Mouse (Mus musculus): ENCODE measurements around the gene Zbtb7a.
"Not testable (repeated sequence)": the region's sequence is repeated elsewhere in the genome, so short reads cannot be mapped to it uniquely, and the experiment has no call there.

The Zbtb7a gene

DNA sequence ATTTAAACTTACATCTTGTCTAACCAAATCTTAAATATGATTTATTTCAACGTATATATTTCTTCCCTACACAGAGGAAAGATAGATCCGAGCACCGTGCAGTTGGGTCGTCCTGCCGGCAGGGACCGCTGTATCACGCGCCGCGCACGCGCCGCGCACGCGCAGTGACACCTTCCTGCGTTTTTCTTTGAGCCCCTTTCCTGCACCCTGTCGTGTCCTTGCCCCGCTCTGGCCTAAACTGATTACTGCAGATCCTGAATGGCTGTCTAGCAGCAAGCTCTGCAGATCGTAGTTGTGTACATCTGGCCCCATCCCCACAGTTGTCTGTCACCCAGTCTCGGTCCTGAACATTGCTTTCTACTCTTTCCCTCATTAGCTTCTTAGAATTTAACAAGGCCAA lies 38.1 kb downstream of the Zbtb7a start:
- peak; percentile 84 for DNase-seq

DNA sequence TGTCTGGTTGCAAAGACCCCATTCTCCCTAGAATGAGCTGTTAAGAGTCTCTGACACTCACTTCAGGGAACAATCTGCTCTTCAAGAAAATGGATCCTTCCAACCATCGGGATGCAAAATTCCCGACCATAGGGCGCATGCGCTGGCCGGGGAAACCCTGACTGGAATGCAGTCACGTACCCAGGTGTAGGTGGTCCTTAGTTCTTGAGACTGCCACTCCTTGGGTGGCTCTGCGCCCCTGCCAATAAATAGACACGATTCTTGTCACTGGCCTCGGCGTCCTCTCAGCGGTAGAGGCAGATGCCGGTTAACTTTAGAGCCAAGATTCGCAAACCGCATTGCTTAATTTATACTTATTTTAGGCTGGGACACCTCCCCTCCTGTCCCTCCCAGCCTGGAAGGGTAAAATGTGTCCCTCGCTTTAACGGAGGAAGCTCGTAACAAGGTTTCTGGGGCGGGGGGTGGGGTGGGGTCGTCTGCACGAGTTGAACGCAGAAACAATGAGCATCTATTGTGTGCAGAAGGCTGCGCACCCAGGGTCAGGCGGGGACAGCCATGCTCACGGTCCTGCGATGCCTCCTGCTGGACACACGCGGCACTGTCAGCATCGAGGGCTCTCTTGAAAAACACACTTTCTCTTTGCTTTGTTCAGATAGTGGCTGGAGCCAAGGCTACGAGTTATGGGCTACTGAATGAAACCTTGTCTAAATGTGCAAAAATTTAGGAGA lies 39.8 kb downstream of the Zbtb7a start:
- peak; percentile 92 for DNase-seq

DNA sequence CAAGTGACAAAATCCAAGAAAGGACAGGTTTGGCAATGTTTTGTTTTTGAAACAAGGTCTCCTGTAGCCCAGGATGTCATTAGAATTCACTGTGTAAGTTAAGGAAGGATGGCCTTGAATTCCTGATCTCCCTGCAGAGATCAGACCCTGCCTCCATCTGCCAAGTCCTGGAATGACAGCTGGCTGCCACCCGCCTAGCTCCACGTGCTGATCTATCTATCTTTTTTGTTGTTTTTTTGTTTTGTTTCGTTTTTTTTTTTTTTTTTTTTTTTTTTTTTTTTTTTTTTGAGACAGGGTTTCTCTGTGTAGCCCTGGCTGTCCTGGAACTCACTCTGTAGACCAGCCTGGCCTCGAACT lies 40.3 kb downstream of the Zbtb7a start:
- DNase-seq, result not testable (repeated sequence)

DNA sequence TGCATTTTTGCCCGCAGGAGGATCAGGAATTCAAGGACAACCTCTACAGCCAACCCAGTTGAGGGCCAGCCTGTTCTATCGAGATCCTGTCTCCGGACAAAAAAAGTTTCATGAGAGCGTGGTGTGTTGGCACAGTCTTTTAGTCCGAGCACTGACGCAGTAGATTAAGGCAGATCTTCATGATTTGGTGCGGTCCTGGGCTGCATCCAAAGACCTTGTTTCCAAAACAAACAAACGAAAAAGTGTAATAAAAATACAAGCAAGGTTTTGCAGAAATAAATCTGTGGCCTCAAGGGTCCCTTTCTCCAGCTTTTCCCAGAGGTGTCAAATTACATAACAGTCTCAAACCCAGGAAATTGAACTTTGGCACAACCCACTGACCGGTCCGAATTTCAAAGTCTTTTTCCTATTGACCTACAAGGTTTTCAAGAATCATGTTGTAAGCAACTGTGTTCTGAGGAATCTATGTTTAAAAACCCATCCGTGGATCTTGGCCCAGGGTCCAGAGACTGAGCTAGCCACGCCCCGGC lies 41.0 kb downstream of the Zbtb7a start:
- peak; percentile 48 for DNase-seq

DNA sequence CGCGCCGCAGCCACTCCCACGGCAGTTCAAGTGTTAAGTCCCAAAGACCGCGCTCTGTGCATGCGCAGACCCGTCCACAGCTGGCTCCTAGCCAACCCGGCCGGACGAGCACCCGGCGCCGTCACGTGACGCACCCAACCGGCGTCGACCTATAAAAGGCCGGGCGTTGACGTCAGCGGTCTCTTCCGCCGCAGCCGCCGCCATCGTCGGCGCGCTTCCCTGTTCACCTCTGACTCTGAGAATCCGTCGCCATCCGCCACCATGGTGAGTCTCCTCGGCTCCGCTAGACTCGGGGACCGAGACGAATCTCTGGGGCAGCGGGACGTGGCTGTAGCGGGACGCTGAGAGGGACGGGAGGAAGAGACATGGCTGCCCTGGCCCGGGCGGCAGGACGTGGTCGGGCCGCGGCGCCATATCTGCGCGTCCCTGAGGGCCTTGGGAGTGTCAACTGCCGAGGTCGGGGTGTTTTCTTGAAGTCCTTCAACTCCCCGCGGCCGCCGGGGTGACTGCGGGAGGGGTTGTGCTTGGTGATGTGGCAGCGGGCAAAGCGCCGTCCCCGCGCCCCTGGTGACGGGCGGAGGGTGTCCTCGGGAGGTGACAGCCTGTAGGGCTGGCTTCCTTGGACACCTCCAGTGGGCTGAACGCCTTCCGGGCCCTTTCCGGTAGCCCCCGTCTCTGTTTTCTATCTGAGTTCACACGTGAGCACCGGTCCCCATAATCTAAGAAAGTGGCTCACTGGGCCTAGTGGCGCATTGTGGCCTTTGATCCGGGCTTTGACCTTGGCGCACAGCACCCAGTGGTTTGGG lies 41.6 kb downstream of the Zbtb7a start, which contains the start of gene Eef2:
TSS of gene Eef2 (plus strand) at position 166 of the 806 bp plus-strand sequence.
- DNase-seq, result peak; percentile 100

DNA sequence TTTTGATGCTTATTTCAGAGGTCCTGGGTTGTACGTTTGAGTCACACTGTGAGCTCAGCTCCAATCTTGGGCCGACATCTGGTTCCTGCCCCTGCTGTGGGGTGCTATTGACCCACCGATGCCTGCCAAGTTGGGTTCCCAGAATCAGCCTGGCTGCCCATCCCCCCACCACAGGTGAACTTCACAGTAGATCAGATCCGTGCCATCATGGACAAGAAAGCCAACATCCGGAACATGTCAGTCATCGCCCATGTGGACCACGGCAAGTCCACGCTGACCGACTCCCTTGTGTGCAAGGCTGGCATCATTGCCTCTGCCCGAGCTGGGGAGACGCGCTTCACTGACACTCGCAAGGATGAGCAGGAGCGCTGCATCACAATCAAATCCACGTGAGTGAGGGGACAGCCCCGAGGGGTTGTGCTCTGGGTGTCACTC lies 42.5 kb downstream of the Zbtb7a start:
- DNase-seq, result no peak

DNA sequence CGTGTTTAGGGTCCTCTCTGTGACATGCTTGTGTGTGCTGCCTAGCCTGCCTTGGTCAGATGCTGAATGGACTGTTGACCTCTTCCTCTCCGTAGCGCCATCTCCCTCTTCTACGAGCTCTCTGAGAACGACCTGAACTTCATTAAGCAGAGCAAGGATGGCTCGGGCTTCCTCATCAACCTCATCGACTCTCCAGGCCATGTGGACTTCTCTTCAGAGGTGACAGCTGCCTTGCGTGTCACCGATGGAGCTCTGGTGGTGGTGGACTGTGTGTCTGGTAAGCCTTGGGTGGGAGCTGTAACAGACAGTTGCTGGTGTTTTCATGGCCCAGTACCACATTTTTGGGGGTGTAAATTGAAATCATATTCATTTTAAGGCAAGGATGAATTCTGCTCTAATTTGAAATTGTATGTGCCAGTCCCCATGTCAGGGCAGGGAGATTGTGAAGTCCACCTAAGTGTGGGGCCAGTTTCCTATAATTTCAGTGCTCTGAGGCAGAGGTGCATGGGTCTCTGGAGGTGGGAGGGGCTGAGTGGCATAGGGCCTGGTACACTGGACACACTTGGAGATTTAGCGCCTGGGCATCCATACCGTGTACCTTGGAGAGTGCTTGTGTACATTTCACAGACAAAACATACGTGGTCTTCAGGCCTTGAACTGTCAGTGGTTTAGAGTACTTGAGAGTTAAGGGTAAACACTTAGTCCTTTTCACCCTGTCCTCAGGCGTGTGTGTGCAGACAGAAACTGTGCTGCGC lies 43.1 kb downstream of the Zbtb7a start:
- DNase-seq, result no peak

DNA sequence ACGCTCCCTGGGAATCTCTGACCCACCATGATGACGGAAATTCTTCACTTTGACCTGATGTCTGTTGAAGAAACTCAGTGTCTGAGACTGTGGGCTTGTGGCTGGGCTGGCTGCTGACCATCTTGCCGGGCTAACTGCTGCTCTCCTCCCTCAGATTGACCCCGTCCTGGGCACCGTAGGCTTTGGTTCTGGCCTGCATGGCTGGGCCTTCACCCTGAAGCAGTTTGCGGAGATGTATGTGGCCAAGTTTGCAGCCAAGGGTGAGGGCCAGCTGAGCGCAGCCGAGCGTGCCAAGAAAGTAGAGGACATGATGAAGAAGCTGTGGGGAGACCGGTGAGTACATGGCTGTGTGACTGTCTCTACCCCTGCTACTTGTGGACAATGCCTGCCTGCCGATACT lies 43.9 kb downstream of the Zbtb7a start:
- DNase-seq, result no peak

DNA sequence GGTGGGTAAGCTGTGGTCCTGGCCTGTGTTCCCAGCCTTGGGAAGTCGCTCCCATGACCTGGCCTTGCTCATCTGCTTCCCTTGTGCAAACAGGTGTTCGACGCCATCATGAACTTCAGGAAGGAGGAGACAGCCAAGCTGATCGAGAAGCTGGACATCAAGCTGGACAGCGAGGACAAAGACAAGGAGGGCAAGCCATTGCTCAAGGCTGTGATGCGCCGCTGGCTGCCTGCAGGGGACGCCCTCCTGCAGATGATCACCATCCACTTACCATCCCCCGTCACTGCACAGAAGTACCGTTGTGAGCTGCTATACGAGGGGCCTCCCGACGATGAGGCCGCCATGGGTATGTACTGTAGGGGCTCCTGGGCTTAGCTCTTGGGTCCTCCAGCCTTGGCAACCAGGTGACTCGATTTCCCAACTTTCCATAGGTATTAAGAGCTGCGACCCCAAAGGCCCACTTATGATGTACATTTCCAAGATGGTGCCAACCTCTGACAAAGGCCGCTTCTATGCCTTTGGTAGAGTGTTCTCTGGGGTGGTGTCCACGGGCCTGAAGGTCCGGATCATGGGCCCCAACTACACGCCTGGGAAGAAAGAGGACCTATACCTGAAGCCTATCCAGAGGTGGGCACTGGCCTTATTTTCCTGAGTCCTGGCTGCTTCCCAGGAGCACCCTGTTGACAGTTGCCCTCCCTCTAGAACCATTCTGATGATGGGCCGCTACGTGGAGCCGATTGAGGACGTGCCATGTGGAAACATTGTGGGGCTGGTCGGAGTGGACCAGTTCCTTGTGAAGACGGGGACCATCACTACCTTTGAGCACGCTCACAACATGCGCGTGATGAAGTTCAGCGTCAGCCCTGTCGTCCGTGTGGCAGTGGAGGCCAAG lies 44.7 kb downstream of the Zbtb7a start:
- DNase-seq, result no peak

DNA sequence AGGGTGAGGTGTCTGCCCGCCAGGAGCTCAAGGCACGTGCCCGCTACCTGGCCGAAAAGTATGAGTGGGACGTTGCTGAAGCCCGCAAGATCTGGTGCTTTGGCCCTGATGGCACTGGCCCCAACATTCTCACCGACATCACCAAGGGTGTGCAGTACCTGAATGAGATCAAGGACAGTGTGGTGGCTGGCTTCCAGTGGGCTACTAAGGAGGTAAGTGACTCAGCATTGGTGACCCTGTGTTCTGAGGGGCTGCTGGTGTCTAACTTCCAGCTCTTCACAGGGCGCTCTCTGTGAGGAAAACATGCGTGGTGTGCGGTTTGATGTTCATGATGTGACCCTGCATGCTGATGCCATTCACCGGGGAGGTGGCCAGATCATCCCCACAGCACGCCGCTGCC lies 45.9 kb downstream of the Zbtb7a start:
- no peak for DNase-seq

DNA sequence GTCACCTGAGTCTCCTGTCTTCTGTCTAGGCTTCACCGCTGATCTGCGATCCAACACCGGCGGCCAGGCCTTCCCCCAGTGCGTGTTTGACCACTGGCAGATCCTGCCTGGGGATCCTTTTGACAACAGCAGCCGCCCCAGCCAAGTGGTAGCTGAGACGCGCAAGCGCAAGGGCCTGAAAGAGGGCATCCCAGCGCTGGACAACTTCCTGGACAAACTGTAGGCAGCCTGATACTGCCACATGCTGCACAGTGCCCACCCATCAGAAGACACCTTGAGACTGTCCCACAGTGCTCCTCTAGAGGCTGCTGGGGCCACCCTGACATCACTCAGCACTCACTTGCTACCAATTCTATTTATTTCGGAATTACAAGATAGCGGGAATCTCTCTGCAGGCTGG lies 46.8 kb downstream of the Zbtb7a start:
- not testable (repeated sequence) for DNase-seq

DNA sequence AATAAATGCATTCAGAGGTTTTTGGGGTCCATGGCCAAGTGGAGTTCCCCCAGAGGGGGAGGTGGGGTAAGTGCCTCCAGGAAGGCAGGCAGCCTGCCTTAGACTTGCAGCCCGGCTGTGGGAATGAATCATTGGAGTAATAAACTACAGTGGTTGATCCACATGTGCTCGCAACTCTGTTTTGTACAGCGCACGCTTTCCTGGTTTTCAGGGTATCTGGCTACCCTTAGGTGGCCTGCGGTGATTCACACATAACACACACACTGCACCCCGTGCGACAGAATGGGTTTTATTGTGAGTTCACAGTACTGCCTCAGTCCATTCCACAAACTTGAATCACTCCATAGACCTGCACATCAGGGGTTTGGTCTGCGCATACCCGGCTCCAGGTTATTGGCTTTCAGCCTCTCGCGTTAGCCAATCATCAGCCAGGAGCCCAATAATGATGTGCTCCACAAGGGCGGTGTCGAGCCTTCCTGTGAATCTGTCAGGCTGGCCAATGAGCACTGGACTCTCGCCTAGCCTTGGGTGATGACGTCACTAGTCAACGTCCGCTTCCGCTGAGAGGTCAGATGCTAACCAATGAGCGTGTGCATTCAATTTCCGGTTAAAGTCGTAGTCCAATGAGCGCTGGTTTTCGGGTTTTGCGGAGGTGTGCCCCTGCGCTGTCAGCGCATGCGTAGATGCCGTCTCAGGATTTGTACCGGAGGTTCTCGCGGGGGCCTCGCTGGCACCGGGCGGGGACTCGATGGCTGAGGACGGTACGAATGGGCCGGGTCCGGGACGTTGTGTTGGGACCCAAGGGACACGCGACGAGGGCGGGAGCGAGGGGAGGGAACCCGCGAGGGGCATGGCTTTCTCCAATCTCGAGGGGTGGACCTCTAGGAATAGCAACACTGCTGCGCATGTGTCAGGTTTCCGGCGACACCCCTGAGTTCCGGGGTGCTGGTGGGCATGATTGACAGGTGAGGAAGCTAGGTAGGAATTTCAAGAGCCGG lies 47.6 kb downstream of the Zbtb7a start, which contains the start of gene Dapk3:
TSS of gene Dapk3 (plus strand) at position 670 of the 998 bp plus-strand sequence.
- DNase-seq, result peak; percentile 95

DNA sequence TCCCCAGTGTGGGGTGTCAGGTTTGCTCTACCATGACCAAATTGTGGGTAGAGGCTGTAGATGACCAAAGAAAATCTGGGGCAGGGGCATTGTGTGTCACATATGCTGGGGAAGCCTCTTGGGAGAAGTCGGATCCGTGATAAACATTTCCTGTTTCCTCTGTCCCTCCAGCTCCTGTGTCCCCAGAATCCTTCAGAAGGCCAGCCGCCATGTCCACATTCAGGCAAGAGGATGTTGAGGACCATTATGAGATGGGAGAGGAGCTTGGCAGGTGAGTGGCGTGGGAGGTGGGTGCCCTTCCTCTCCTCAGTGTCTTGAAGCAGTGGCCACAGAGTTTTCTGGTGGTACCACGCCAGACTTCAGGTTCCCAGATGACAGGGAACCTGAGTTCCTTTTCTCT lies 48.8 kb downstream of the Zbtb7a start, which contains the start of gene 4930442H23Rik:
TSS of gene 4930442H23Rik (minus strand) at position 45 of the 400 bp plus-strand sequence.
- DNase-seq, result no peak

DNA sequence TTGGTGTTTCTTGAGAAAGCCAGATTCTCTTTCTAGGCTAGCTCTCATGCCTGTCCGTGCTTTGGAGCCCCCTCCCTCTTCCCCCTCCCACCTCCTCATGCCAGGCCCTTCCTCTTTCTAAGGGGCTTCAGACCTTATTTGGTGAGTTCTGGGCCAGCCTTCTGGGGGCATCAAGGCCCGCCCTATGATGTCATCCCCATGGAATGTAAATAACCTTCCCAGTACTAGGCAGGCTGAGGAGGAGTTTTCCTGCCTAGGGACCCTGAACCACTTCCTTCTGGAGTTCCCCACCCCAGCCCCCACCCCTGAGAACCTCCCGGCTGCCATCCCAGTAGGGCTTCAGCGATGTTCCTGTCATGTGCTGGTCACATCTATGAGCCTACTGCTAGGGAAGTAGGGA lies 49.7 kb downstream of the Zbtb7a start:
- DNase-seq, result no peak

DNA sequence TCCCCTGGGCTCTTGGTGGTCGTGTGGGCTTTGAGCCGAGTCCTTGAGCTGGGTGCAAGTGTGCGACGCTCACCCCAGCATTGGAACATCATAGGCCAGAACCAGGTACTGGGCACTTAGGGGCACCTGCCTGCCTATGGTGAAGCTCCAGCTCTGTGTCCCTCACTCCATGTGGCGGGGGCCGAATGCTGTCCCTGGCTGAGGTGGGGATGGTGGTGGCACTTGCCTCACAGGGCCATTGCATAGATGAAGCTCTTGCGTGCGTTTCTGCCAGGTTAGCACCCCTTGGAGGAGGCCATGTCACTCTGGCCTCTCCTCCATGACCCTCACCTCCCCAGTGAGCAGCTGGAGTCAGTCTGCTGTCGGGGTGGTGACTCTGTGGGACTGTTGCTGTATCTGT lies 52.1 kb downstream of the Zbtb7a start:
- no peak for DNase-seq

DNA sequence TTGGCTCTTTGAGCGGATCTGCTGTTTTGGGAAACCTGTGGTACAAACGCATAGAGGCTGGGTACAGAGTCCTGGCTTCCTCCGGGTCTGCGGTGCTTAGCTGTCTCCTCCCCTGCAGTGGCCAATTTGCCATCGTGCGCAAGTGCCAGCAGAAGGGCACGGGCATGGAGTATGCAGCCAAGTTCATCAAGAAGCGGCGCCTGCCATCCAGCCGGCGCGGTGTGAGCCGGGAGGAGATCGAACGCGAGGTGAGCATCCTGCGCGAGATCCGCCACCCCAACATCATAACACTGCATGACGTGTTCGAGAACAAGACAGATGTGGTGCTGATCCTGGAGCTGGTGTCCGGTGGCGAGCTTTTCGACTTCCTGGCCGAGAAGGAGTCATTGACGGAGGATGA lies 54.8 kb downstream of the Zbtb7a start:
- DNase-seq, result no peak

DNA sequence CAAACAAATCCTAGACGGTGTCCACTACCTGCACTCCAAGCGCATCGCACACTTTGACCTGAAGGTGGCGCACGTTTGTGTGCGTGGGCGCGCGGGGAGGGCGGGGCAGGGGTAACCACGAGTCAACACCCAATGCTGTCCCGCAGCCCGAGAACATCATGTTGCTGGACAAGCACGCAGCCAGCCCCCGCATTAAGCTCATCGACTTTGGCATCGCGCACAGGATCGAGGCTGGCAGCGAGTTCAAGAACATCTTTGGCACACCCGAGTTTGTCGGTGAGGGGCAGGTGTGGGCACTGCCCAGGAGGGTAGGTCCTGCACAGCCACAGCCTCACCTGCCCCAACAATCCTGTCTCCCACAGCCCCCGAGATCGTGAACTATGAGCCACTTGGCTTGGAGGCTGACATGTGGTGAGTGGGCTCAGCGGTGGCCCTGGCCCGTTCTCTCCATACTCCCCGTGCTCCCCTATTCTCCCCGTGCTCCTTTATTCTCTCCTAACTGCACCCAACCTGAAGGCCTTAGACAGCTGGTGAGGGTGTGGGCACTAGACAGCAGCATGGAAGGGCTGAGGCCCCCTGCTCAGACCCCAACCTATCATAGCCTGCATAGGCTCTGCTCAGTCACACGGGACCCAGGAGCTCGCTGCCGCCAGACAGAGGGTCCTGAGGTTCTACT lies 55.4 kb downstream of the Zbtb7a start:
- DNase-seq, result no peak

DNA sequence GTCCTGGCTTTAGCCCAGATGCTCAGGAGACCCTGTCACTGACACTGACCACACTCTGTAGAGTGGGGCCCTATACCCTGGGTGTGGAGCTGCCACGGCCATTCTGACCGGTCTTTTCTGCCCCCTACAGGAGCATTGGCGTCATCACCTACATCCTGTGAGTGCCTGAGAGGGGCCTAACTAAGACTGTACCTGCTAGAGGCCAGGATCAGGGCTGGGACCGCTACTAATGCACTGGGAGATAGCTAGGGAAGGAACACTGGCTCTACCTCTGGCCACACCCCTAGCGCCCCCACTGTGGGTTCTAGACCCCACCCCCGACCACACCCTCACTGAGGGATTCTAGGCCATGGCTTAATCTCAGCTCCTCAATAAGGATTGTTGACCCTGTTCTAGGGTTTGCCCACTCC lies 55.9 kb downstream of the Zbtb7a start:
- no peak for DNase-seq

DNA sequence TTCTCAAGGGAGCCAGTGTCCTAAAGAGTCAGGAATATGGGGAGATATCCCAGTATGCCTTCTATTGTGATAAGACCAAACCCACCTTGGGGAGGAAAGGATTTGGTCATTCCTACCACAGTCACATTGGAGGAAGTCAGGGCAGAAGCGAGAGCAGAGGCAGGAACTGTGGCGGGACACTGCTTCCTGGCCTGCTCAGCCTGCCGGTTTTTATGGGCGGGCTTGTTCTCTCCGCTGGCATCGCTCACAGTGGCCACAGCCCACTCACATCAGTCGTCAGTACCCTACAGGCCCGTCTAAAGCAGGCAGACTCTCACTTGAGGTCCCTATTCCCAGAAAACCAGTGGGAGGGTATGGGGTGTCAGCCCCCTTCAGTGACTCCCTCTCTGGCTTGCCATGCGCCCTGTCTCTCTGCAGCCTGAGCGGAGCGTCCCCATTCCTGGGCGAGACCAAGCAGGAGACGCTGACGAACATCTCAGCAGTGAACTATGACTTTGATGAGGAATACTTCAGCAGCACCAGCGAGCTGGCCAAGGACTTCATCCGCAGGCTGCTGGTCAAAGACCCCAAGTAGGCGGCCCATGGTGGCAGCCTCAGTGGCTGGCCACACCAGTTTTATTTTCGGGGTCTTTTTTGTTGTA lies 56.4 kb downstream of the Zbtb7a start:
- DNase-seq, result no peak
